Mouse (Mus musculus): ENCODE data around the gene Tmem121.
"Not testable (repeated sequence)": the region's sequence is repeated elsewhere in the genome, so short reads cannot be mapped to it uniquely, and the experiment has no call there.

Gene Tmem121

GRCm38 (mm10) chr12:113187584-113188295 is 2.0 kb downstream of the Tmem121 start:
- peak; percentile 50 for DNase-seq (ENCODE audit: low read depth)

DNA sequence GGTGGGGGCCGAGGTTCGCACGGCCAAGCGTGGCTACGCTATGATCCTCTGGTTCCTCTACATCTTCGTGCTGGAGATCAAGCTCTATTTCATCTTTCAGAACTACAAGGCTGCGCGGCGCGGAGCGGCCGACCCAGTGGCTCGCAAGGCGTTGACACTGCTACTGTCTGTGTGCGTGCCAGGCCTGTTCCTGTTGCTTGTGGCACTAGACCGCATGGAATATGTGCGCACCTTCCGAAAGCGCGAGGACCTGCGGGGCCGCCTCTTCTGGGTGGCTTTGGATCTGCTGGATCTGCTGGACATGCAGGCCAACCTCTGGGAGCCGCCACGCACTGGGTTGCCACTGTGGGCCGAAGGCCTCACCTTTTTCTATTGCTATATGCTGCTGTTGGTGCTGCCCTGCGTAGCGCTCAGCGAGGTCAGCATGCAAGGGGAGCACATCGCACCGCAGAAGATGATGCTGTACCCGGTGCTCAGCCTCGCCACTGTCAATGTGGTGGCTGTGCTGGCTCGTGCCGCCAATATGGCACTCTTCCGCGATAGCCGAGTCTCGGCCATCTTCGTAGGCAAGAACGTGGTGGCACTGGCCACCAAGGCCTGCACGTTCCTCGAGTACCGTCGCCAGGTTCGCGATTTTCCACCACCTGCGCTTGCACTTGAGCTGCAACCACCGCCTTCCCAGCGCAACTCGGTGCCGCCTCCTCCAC is 2.8 kb downstream of the Tmem121 start:
- no peak for DNase-seq (ENCODE audit: low read depth)

DNA sequence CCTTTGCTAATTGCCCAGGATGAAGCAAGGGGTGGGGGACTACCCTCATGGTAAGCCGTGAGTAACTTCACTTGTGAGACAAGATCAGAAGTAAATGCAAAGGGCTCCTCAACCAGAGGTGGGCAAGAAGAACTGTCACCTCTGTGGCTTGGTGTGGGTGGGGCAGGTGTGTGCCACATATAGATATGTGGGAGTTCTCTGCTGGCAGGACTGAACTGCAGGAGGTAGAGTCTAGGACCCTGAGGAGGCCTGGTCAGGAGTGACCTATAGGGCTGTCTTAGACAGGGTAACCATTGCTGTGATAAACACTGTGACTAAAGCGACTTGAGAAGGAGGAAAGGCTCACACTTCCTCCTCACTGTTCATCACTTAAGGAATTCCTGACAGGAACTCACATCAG is 7.7 kb downstream of the Tmem121 start:
- DNase-seq (ENCODE audit: low read depth): no peak

- DNase-seq (ENCODE audit: low read depth): not testable (repeated sequence)
Observed at GRCm38 (mm10) chr12:113199132-113199531, 13.4 kb downstream of the Tmem121 start.

GRCm38 (mm10) chr12:113201301-113201700 is 15.6 kb downstream of the Tmem121 start:
- DNase-seq (ENCODE audit: low read depth): no peak

GRCm38 (mm10) chr12:113202008-113202407 is 16.3 kb downstream of the Tmem121 start:
- DNase-seq (ENCODE audit: low read depth): no peak

DNA sequence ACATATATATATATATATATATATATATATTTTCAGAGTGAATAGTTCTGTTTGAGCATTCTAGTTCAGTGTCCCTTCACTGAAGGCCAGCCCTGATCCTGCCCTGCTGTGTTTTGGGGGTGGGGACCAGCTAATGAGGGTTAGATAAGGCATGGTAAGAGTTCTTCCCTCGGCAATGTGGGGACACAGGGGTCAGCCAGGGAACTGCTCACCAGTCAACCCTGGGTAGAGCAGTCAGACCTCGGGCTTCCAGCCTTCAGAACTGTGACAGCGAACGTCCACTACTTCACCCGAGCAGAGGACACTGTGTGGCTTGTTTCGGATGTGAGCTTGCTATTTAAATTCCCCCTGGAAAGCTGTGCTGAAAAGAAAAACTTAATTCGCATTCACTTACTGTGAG is 17.8 kb downstream of the Tmem121 start:
- DNase-seq (ENCODE audit: low read depth): no peak

- DNase-seq (ENCODE audit: low read depth): no peak
Observed at GRCm38 (mm10) chr12:113205251-113205942, 19.7 kb downstream of the Tmem121 start.

- no peak for DNase-seq (ENCODE audit: low read depth)
Observed at GRCm38 (mm10) chr12:113207737-113208136, 22.0 kb downstream of the Tmem121 start.

DNA sequence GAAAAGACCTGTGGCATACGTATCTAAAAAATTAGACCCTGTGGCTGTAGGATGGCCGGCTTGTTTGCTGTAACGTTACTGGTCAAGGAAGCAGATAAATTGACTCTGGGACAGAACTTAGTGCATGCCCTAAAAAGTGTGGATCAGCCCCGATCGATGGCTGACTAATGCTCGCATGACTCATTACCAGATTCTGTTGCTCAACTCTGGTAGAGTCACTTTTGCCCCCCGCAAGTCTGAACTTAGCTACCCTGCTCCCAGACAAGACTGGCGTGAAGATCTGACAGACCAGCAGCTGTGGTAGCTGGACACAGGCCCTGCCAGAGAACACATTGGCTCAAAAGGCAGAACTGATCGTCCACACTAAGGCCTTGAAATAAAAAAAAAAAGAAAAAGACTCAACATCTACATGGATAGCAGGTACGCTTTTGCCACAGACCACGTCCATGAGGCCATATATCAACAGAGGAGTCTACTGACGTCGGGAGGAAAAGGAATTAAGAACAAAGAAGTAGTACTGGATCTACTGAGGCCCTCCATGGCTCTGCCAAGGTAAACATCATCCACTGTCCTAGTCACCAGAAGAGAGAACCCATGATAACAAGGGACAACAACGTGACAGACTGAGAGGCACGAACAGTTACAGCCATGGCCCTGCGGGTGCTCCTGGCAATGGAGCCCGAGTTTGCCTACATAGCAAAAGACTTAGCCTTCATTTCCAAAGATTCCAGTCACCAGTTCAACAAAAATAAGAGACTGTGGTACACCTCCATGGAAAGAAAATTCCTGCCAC is 25.1 kb downstream of the Tmem121 start:
- DNase-seq (ENCODE audit: low read depth): no peak

- DNase-seq (ENCODE audit: low read depth): no peak
Observed at GRCm38 (mm10) chr12:113211772-113212171, 26.0 kb downstream of the Tmem121 start.

GRCm38 (mm10) chr12:113212326-113212924 is 26.7 kb downstream of the Tmem121 start:
- no peak for DNase-seq (ENCODE audit: low read depth)

GRCm38 (mm10) chr12:113213226-113213625 is 27.5 kb downstream of the Tmem121 start:
- no peak for DNase-seq (ENCODE audit: low read depth)

GRCm38 (mm10) chr12:113214072-113214808 is 28.5 kb downstream of the Tmem121 start:
- no peak for DNase-seq (ENCODE audit: low read depth)

DNA sequence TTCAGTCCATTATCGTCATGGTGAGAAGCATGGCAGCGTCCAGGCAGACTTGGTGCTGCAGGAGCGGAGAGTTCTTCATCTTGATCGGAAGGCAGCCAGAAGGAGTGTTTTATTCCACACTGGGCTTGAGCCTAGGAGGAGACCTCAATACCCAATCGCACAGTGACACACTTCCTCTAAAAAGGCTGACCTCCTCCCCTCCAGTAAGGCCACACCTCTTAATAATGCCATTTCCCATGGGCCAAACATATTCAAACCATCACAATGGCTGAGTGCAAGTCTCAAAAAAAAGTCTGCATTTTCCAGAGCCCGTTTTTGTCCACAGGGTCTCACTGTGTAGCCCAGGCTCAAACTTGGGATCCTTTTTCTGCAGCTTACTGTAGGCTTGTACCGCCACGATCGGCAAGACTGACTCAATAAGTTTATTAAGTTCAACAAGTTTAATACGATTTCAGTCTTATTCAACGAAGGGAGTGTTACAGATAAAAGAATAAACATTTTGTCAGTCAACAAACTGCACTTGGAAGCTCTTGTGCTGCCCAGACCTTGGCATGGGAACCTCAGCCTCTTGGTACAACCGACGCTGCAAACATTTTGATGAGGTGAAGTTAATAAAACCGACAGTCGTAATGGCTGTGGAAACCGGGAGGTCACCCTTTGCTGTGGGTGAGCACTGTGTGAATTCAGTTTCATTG is 29.4 kb downstream of the Tmem121 start:
- DNase-seq (ENCODE audit: low read depth): no peak

DNA sequence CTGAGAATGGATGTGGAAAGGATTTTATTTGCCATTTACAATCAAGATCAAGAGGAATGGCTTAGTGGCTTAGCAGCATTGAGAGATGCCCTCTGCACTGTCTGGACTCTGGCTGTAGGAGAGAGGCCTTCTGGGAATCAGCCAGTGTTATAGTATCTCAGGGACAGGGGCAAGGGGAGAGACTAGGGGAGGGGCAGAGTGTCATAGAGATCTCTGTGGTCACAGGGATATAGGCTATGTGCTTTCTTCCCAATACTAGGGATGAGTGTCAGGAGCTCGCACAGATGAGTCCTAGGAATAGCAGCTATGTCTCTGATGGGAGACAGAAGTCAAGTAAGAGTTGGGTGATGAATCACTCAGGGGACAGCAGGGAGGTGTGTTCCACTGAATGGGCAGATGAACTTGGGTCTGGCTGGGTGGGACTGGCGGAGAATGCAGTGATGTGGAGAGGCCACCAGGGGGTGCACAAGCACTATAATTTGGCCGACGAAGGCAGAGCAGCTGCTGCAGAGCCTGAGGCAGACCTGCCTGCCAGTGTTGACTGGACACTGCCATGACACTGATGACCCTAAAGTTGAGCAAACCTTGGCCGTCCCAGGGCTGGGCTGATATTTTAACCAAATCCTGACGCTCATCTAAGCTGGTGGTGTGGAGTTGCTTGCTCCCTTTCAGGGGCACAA is 30.1 kb downstream of the Tmem121 start:
- DNase-seq (ENCODE audit: low read depth): no peak

DNA sequence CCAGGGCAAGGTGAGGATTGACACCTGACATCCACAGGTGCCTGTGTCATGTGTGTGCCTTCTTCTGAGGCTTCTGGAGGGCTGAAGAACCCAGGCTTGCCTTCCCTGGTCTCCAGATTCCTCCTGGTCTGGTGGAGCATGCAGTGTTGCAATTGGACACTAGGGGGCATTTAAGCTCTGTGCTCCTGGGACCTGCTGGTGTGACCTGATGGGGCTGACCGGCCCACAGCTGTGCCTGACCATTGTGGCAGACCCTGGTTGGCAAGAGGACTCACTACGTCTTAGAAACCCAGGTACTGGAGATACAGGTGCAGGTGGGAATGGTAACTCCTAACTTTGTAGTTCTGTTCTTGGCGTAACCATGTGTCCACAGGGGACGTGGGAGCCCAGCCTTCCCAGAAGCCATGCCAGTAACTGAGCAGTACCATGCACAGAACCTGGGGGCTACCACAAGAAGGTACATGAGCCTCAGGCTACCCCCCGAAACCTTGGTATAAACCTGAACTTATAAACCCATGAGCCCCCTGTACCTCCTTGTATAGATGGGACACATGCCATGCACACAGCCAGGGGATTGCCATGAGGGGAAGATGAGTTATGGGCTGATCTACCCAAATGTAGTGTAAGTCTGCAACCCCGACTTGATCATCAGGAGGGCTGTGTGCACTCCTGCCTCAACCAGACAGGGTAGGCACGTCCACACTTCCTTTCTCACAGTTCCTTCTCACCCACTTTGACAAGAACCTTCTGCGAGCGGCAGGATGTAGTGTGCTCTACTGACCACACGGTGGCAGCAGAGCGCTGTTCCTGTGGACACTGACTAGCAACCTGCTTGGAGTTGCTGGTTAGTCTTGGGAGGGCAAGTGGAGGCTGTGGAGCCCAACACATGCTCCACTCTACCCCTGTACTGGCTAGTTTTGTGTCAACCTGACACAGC is 31.8 kb downstream of the Tmem121 start:
- peak; percentile 72 for DNase-seq (ENCODE audit: low read depth)

DNA sequence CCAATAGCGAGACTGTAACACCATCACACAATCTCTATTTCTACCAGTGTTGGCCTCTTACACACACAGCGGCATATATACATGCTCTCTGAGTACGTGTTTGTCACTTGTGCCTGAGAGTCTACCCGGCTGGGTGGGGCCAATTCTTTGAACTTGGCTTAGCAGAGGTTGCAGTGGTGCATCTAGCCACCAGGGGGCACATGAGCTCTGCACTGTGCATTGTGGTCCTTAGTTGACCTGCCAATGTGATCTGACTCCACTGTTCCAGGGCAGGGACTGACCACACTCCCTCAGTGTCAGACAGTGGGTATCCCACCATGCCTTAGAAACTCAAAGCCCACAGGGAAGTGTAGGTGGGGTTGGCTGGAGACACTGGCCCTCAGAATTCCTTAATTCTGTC is 34.1 kb downstream of the Tmem121 start:
- peak; percentile 53 for DNase-seq (ENCODE audit: low read depth)

DNA sequence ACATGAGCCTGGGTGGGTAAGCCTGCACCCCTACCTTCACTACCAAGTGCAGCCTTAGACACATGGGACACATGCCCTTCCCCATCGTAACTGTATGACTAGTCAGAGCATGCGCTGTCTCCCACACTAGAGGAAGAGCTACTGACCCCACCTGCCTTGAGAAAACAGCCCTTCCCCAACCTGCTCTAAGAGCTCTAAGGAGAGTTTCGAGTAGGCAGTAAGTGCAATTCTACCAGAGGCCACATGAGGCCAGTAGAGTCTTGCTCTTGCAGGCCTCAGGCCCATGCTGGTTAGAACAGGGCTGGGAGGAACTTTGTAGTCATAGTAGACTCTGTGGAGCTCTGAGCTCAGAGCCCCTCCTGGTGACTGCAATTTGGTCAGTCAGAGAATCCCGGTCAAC is 34.7 kb downstream of the Tmem121 start:
- peak; percentile 61 for DNase-seq (ENCODE audit: low read depth)
